Mouse (Mus musculus): Measurements from ENCODE around the gene Map2k1. TPM values are rescaled to one million over a fixed set of nuclear protein-coding genes. Genes with fewer than 3 reads are reported as not detected.

Map2k1 gene
- polyA plus RNA-seq, 1 experiment from 2014 or later = 30.9 TPM

- H3K36me3 ChIP-seq (ENCODE audit: inconsistent target) = no peaks in the 10 kb centered on the region
- H3K27ac ChIP-seq = no peak overlapping the region
- WGBS (ENCODE audit: missing documents) = 85% methylated on average over 1 of the region's 1 CpGs
- H3K4me3 ChIP-seq (ENCODE audit: inconsistent target) = no peak overlapping the region
- H3K79me2 ChIP-seq (ENCODE audit: inconsistent target) = no peaks in the 10 kb centered on the region
These were observed 13.8 kb upstream of the Map2k1 start for GRCm38 (mm10) chr9:64267231-64267630.

DNA sequence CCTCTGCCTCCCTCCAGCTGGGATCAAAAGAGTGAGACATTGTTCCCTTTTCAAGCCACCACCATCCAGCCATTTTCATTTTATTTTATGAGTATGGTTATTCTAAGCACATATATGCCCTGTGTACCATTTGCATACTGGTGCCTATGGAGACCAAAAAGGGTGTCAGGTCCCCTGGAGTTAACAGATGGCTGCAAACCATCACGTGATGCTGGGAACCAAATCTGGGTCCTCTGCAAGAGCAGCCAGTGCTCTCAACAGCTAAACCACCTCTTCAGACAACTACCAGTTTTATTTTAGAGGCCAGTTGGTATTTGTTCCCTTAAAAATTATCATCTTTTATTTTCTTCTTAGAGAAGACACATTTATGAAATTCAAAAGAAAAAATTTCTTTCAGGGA lies 11.4 kb upstream of the Map2k1 start:
- H3K36me3 ChIP-seq (ENCODE audit: inconsistent target) = no peaks in the 10 kb centered on the region
- H3K4me3 ChIP-seq (ENCODE audit: inconsistent target) = no peak overlapping the region
- 79% methylated on average over 1 of the region's 1 CpGs for WGBS (ENCODE audit: missing documents)
- H3K27ac ChIP-seq = no peak overlapping the region
- no peaks in the 10 kb centered on the region for H3K79me2 ChIP-seq (ENCODE audit: inconsistent target)

GRCm38 (mm10) chr9:64261023-64261422 lies 7.6 kb upstream of the Map2k1 start:
- no peaks in the 10 kb centered on the region for H3K36me3 ChIP-seq (ENCODE audit: inconsistent target)
- no peaks in the 10 kb centered on the region for H3K79me2 ChIP-seq (ENCODE audit: inconsistent target)
- H3K4me3 ChIP-seq (ENCODE audit: inconsistent target) = no peak overlapping the region
- H3K27ac ChIP-seq = no peak overlapping the region
- WGBS (ENCODE audit: missing documents) = 78% methylated on average over 4 of the region's 4 CpGs

GRCm38 (mm10) chr9:64259906-64260305 lies 6.5 kb upstream of the Map2k1 start:
- H3K79me2 ChIP-seq (ENCODE audit: inconsistent target) = no peaks in the 10 kb centered on the region
- 86% methylated on average over 5 of the region's 5 CpGs for WGBS (ENCODE audit: missing documents)
- H3K27ac ChIP-seq = no peak overlapping the region
- no peak overlapping the region for H3K4me3 ChIP-seq (ENCODE audit: inconsistent target)
- no peaks in the 10 kb centered on the region for H3K36me3 ChIP-seq (ENCODE audit: inconsistent target)

GRCm38 (mm10) chr9:64256204-64256603 lies 2.8 kb upstream of the Map2k1 start:
- Histone ChIP-seq H3K27ac (no peak overlapping the region), H3K4me3 (ENCODE audit: inconsistent target) (no peak overlapping the region), H3K36me3 (ENCODE audit: inconsistent target) (no peaks in the 10 kb centered on the region), H3K79me2 (ENCODE audit: inconsistent target) (peaks cover 18% of the 10 kb centered on the region)
- WGBS (ENCODE audit: missing documents) = 97% methylated on average over 3 of the region's 3 CpGs

DNA sequence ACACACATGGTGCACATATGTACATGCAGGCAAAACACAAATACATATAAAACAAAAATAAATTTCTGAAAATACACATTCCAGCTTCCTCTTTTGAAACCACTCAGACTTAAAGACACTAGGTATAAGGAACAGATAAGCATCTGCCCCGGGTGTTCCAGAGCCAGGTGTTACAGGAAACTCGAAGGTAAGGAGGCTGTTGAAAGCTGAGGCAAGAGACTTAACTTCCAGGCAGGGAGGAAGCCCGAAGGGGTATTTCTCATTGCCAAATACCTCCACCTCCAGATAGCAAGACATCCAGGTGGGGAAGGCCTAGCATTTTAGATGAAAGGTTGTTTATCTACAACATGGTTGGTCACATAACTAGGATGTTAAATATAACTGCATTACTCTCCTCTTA lies 2.0 kb upstream of the Map2k1 start:
- H3K4me3 ChIP-seq (ENCODE audit: inconsistent target) = no peak overlapping the region
- no peak overlapping the region for H3K27ac ChIP-seq
- H3K36me3 ChIP-seq (ENCODE audit: inconsistent target) = no peaks in the 10 kb centered on the region
- WGBS (ENCODE audit: missing documents) = 53% methylated on average over 3 of the region's 3 CpGs
- peaks cover 26% of the 10 kb centered on the region for H3K79me2 ChIP-seq (ENCODE audit: inconsistent target)

- Histone ChIP-seq H3K4me3 (ENCODE audit: inconsistent target) (peak overlapping the region; percentile 91), H3K36me3 (ENCODE audit: inconsistent target) (no peaks in the 10 kb centered on the region), H3K79me2 (ENCODE audit: inconsistent target) (peaks cover 54% of the 10 kb centered on the region), H3K27ac (peak overlapping the region; percentile 67)
- under 1% methylated on average over 16 of the region's 16 CpGs for WGBS (ENCODE audit: missing documents)
These were observed 825 bp downstream of the Map2k1 start for GRCm38 (mm10) chr9:64252591-64253020.

GRCm38 (mm10) chr9:64250111-64250730 lies 3.2 kb downstream of the Map2k1 start:
- H3K36me3 ChIP-seq (ENCODE audit: inconsistent target) = 0 out of 2 replicates have a peak, but pooled peaks cover 5% of the 10 kb centered on the region
- H3K4me3 ChIP-seq (ENCODE audit: inconsistent target) = no peak overlapping the region
- H3K27ac ChIP-seq = peak overlapping the region; percentile 38
- H3K79me2 ChIP-seq (ENCODE audit: inconsistent target) = peaks cover 78% of the 10 kb centered on the region

GRCm38 (mm10) chr9:64249371-64249770 lies 4.1 kb downstream of the Map2k1 start:
- 0 out of 2 replicates have a peak, but pooled peaks cover 5% of the 10 kb centered on the region for H3K36me3 ChIP-seq (ENCODE audit: inconsistent target)
- H3K27ac ChIP-seq = peak overlapping the region; percentile 38
- no peak overlapping the region for H3K4me3 ChIP-seq (ENCODE audit: inconsistent target)
- 25% methylated on average over 1 of the region's 1 CpGs for WGBS (ENCODE audit: missing documents)
- peaks cover 86% of the 10 kb centered on the region for H3K79me2 ChIP-seq (ENCODE audit: inconsistent target)

GRCm38 (mm10) chr9:64242381-64242831 lies 11.0 kb downstream of the Map2k1 start:
- H3K36me3 ChIP-seq (ENCODE audit: inconsistent target) = 0 out of 2 replicates have a peak, but pooled peaks cover 5% of the 10 kb centered on the region
- 7% methylated on average over 6 of the region's 6 CpGs for WGBS (ENCODE audit: missing documents)
- no peak overlapping the region for H3K4me3 ChIP-seq (ENCODE audit: inconsistent target)
- no peak overlapping the region for H3K27ac ChIP-seq
- H3K79me2 ChIP-seq (ENCODE audit: inconsistent target) = peaks cover 92% of the 10 kb centered on the region

GRCm38 (mm10) chr9:64240681-64241080 lies 12.8 kb downstream of the Map2k1 start:
- no peak overlapping the region for H3K27ac ChIP-seq
- 76% methylated on average over 7 of the region's 8 CpGs for WGBS (ENCODE audit: missing documents)
- no peak overlapping the region for H3K4me3 ChIP-seq (ENCODE audit: inconsistent target)
- 0 out of 2 replicates have a peak, but pooled peaks cover 5% of the 10 kb centered on the region for H3K36me3 ChIP-seq (ENCODE audit: inconsistent target)
- peaks cover 85% of the 10 kb centered on the region for H3K79me2 ChIP-seq (ENCODE audit: inconsistent target)

GRCm38 (mm10) chr9:64240116-64240515 lies 13.3 kb downstream of the Map2k1 start:
- peaks cover 85% of the 10 kb centered on the region for H3K79me2 ChIP-seq (ENCODE audit: inconsistent target)
- H3K4me3 ChIP-seq (ENCODE audit: inconsistent target) = no peak overlapping the region
- no peak overlapping the region for H3K27ac ChIP-seq
- WGBS (ENCODE audit: missing documents) = 78% methylated on average over 2 of the region's 2 CpGs
- H3K36me3 ChIP-seq (ENCODE audit: inconsistent target) = no peaks in the 10 kb centered on the region

- WGBS (ENCODE audit: missing documents) = 95% methylated on average over 7 of the region's 7 CpGs
These were observed 17.4 kb downstream of the Map2k1 start for GRCm38 (mm10) chr9:64236056-64236455.

GRCm38 (mm10) chr9:64234768-64235435 lies 18.5 kb downstream of the Map2k1 start, which contains the start of gene Uchl4:
Uchl4 (plus strand) TSS chr9:64235201.
- H3K79me2 ChIP-seq (ENCODE audit: inconsistent target) = peaks cover 85% of the 10 kb centered on the region
- H3K4me3 ChIP-seq (ENCODE audit: inconsistent target) = no peak within 1 kb of the TSS
- 89% methylated on average over 6 of the region's 8 CpGs for WGBS (ENCODE audit: missing documents)
- H3K36me3 ChIP-seq (ENCODE audit: inconsistent target) = peaks cover 8% of the 10 kb centered on the region; the same call in 1 of the 2 replicates
- no peak within 1 kb of the TSS for H3K27ac ChIP-seq

More at GRCm38 (mm10) chr9:64236056-64236455, 17.4 kb downstream of the Map2k1 start:
- peaks cover 85% of the 10 kb centered on the region for H3K79me2 ChIP-seq (ENCODE audit: inconsistent target)
- H3K36me3 ChIP-seq (ENCODE audit: inconsistent target) = peaks cover 8% of the 10 kb centered on the region; the same call in 1 of the 2 replicates
- H3K4me3 ChIP-seq (ENCODE audit: inconsistent target) = no peak overlapping the region
- H3K27ac ChIP-seq = no peak overlapping the region

GRCm38 (mm10) chr9:64233656-64234055 lies 19.8 kb downstream of the Map2k1 start:
- H3K27ac ChIP-seq = no peak overlapping the region
- peaks cover 85% of the 10 kb centered on the region for H3K79me2 ChIP-seq (ENCODE audit: inconsistent target)
- H3K36me3 ChIP-seq (ENCODE audit: inconsistent target) = peaks cover 8% of the 10 kb centered on the region; the same call in 1 of the 2 replicates
- no peak overlapping the region for H3K4me3 ChIP-seq (ENCODE audit: inconsistent target)
- 91% methylated on average over 5 of the region's 5 CpGs for WGBS (ENCODE audit: missing documents)
